Mouse (Mus musculus): ENCODE data around the gene Tmem178b. TPM values are rescaled to one million over a fixed set of nuclear protein-coding genes. Genes with fewer than 3 reads are reported as not detected.

Gene Tmem178b
- polyA plus RNA-seq, 1 experiment from 2014 or later = 7.1 TPM

GRCm38 (mm10) chr6:40019396-40019795 is 146.3 kb downstream of the Tmem178b start:
- no peaks in the 10 kb centered on the region for H3K27me3 ChIP-seq (ENCODE audit: control insufficient read depth, insufficient read depth, low read length)
- peaks cover 13% of the 10 kb centered on the region for H3K4me1 ChIP-seq (ENCODE audit: control insufficient read depth, insufficient read depth, low read length)
- no peaks in the 10 kb centered on the region for H3K9me3 ChIP-seq (ENCODE audit: control insufficient read depth, low read length)
- H3K36me3 ChIP-seq (ENCODE audit: control insufficient read depth, insufficient read depth, low read length) = no peaks in the 10 kb centered on the region
- H3K9ac ChIP-seq (ENCODE audit: low read length) = no peak overlapping the region
- WGBS = 33% methylated on average over 4 of the region's 4 CpGs
- H3K4me3 ChIP-seq (ENCODE audit: low read depth, low read length) = no peak overlapping the region
- no peak overlapping the region for H3K4me2 ChIP-seq
- ATAC-seq (ENCODE audit: low FRiP score) (peak; percentile 86), DNase-seq (ENCODE audit: low spot score, missing footprints) (no peak)
- H3K27ac ChIP-seq (ENCODE audit: low read depth, low read length) = peak overlapping the region; percentile 32; the same call in 1 of the 2 replicates

DNA sequence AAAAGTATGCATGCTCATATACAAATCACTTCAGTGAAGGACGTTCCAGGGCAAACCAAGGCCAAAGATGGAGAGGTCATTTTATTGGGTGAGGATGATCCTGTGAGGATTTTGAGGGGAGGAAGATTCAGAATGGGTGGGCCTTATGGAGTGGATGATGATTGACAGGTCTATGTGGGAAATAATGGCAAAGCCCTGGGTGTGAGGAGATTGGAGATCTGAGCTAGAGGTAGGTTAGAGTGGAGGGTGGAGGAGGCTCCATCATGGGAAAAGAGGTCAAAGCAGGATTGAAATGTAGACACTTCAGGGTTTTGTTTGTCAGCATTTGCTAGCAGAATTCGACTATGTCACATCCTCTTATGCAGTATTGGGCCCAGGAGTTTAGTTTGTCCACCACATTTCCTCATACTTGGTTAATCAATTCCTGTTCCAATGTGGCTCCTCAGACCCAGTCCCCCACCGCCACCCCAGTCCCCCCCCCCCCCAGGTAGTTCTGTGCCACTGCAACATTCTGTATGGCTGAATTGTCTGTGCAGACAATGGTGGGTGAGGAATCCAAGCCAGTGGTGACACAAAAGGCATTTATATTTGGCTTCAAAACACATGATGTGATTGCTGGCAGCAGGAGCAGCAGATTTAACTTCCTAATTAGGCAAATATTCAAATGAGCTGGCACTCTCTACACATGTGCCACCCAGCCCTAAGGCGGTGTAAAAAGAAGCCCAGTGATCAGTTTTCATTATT is 150.7 kb downstream of the Tmem178b start:
- no peaks in the 10 kb centered on the region for H3K9me3 ChIP-seq (ENCODE audit: control insufficient read depth, low read length)
- no peaks in the 10 kb centered on the region for H3K27me3 ChIP-seq (ENCODE audit: control insufficient read depth, insufficient read depth, low read length)
- no peak for ATAC-seq (ENCODE audit: low FRiP score)
- DNase-seq (ENCODE audit: low spot score, missing footprints) = no peak
- no peak overlapping the region for H3K4me2 ChIP-seq
- 76% methylated on average over 4 of the region's 4 CpGs for WGBS
- H3K27ac ChIP-seq (ENCODE audit: low read depth, low read length) = no peak overlapping the region
- H3K9ac ChIP-seq (ENCODE audit: low read length) = no peak overlapping the region
- no peak overlapping the region for H3K4me3 ChIP-seq (ENCODE audit: low read depth, low read length)
- H3K36me3 ChIP-seq (ENCODE audit: control insufficient read depth, insufficient read depth, low read length) = no peaks in the 10 kb centered on the region
- 0 out of 2 replicates have a peak, but pooled peaks cover 4% of the 10 kb centered on the region for H3K4me1 ChIP-seq (ENCODE audit: control insufficient read depth, insufficient read depth, low read length)

- Histone ChIP-seq H3K27me3 (ENCODE audit: control insufficient read depth, insufficient read depth, low read length) (no peaks in the 10 kb centered on the region), H3K9me3 (ENCODE audit: control insufficient read depth, low read length) (no peaks in the 10 kb centered on the region), H3K9ac (ENCODE audit: low read length) (no peak overlapping the region), H3K4me2 (no peak overlapping the region), H3K36me3 (ENCODE audit: control insufficient read depth, insufficient read depth, low read length) (no peaks in the 10 kb centered on the region), H3K27ac (ENCODE audit: low read depth, low read length) (no peak overlapping the region), H3K4me3 (ENCODE audit: low read depth, low read length) (no peak overlapping the region), H3K4me1 (ENCODE audit: control insufficient read depth, insufficient read depth, low read length) (0 out of 2 replicates have a peak, but pooled peaks cover under 1% of the 10 kb centered on the region)
- ATAC-seq (ENCODE audit: low FRiP score) (no peak), DNase-seq (ENCODE audit: low spot score, missing footprints) (no peak)
- 89% methylated on average over 5 of the region's 5 CpGs for WGBS
These were observed 151.4 kb downstream of the Tmem178b start for GRCm38 (mm10) chr6:40024336-40024934.

DNA sequence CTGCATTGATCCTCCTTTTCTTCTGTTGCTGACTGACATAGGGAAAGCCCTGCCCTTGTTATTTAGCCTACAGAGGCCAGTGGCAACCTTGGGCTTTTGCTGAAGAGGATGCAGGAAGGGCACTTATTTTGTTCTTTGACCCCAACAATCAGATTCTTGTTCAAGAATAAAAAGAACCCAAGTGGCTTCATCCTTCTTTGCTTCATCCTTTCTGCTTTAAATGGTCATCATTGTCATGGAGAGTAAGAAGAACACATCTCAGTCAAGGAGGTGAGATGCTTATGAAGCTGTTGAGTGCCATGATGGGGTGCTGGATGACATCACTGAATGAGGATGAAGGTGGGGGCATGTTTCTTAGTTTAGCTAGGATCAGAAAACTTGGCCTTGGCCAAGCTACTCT is 159.8 kb downstream of the Tmem178b start:
- Histone ChIP-seq H3K4me3 (ENCODE audit: low read depth, low read length) (no peak overlapping the region), H3K9me3 (ENCODE audit: control insufficient read depth, low read length) (no peaks in the 10 kb centered on the region), H3K4me1 (ENCODE audit: control insufficient read depth, insufficient read depth, low read length) (peaks cover 3% of the 10 kb centered on the region; the same call in 1 of the 2 replicates), H3K4me2 (no peak overlapping the region), H3K36me3 (ENCODE audit: control insufficient read depth, insufficient read depth, low read length) (no peaks in the 10 kb centered on the region), H3K27me3 (ENCODE audit: control insufficient read depth, insufficient read depth, low read length) (no peaks in the 10 kb centered on the region), H3K27ac (ENCODE audit: low read depth, low read length) (no peak overlapping the region), H3K9ac (ENCODE audit: low read length) (no peak overlapping the region)
- DNase-seq (ENCODE audit: low spot score, missing footprints) (peak; percentile 66), ATAC-seq (ENCODE audit: low FRiP score) (no peak)

DNA sequence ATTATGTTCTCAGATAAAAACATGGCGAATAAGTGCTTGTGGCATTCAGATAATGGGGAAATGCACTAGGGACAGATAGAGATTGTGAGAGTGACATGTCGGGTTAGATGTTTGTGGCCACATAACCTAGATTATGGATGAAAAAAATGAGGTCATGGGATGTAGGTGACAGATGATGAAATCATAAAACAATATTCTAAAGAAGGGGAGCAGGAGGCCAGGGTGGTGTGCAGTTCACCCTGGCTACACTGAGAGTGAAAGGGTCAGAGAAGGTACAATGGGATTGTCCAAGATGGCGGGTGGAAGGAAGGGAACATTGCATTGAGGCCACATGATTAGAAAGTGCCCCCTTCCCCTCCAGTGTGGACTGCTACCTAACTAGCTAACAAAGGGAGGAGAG is 160.9 kb downstream of the Tmem178b start:
- Histone ChIP-seq H3K36me3 (ENCODE audit: control insufficient read depth, insufficient read depth, low read length) (no peaks in the 10 kb centered on the region), H3K27ac (ENCODE audit: low read depth, low read length) (no peak overlapping the region), H3K27me3 (ENCODE audit: control insufficient read depth, insufficient read depth, low read length) (no peaks in the 10 kb centered on the region), H3K4me3 (ENCODE audit: low read depth, low read length) (no peak overlapping the region), H3K9ac (ENCODE audit: low read length) (no peak overlapping the region), H3K4me2 (no peak overlapping the region), H3K4me1 (ENCODE audit: control insufficient read depth, insufficient read depth, low read length) (peaks cover 3% of the 10 kb centered on the region; the same call in 1 of the 2 replicates), H3K9me3 (ENCODE audit: control insufficient read depth, low read length) (no peaks in the 10 kb centered on the region)
- WGBS = 91% methylated on average over 3 of the region's 3 CpGs
- ATAC-seq (ENCODE audit: low FRiP score) (no peak), DNase-seq (ENCODE audit: low spot score, missing footprints) (peak; percentile 59)

DNA sequence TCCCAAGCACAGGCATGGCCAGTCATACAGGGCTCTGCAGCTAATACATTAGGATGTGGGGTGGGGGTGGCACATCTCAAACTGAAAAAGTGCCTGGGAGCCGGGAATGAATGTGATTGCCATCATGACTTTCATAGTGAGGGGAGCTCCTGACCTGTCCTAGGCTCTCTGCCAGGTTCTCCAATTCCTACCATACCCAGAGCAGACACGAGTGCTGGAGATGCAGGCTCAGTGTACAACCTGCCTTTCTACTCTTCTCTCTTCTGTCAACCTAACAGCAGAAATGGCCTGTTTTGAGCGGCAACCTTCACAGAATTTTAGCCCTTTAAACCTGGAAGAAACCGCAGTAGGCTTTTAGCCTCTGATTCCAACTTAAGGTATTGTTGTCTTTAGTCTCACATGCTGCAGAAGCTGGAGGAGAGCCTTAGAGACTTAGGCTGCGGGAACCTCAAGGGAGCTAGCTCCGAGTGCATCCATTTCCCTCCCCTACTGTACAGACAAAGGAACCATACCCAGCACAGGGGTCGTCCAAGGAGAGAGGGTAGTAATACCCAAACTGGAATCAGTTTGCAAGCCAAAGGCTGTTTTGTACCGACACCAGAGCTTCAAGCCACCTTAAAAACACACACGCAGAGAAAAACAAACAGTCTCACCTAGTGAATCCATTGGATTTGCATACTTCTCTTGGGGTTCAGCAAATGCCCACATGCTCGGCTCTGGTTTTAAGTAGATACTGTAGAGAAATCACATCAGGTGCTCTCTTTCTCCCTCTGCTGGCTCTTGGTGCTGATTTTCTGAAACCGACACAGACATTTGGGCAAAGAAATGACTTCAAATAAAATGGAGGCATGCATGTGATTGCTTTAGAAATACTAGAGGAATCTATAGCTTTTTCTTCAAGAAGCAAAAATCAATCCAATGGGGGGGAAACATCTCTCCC is 176.2 kb downstream of the Tmem178b start:
- ATAC-seq (ENCODE audit: low FRiP score) (peak; percentile 82), DNase-seq (ENCODE audit: low spot score, missing footprints) (peak; percentile 91)
- Histone ChIP-seq H3K27me3 (ENCODE audit: control insufficient read depth, insufficient read depth, low read length) (no peaks in the 10 kb centered on the region), H3K4me1 (ENCODE audit: control insufficient read depth, insufficient read depth, low read length) (peaks cover 10% of the 10 kb centered on the region; the same call in 1 of the 2 replicates), H3K36me3 (ENCODE audit: control insufficient read depth, insufficient read depth, low read length) (no peaks in the 10 kb centered on the region), H3K4me3 (ENCODE audit: low read depth, low read length) (no peak overlapping the region), H3K9me3 (ENCODE audit: control insufficient read depth, low read length) (no peaks in the 10 kb centered on the region), H3K4me2 (peak overlapping the region; percentile 22), H3K27ac (ENCODE audit: low read depth, low read length) (peak overlapping the region; percentile 52; the same call in 1 of the 2 replicates), H3K9ac (ENCODE audit: low read length) (peak overlapping the region; percentile 21; the same call in 1 of the 2 replicates)
- 37% methylated on average over 11 of the region's 11 CpGs for WGBS

DNA sequence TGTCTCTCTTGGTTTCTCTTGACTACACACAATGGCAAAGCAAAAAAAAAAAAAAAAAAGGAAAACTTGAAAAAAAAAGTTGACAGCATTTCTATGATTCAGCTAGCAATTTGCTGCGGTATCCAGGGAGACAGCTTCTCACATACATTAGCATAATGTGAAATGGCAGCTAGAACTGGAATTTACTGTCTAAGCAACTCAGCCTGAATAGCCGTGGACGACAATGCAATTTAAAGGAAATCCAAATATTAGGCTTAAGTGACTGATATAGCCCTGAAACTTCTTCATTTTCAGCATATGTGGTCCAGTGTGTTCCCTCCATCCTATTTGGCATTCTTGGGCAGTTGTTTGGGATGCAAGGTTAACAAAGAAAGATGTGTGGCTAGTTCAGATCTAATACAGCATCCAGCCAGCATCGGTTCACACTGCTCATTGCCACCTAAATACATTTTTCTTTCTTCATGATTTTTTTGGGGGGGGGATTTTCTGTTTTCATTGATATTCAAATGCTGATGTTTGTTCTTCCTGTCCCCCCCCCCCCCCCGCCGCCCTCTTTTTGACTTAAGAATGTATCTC is 176.9 kb downstream of the Tmem178b start:
- Histone ChIP-seq H3K27me3 (ENCODE audit: control insufficient read depth, insufficient read depth, low read length) (no peaks in the 10 kb centered on the region), H3K9ac (ENCODE audit: low read length) (no peak overlapping the region), H3K27ac (ENCODE audit: low read depth, low read length) (no peak overlapping the region; the same call in 1 of the 2 replicates), H3K36me3 (ENCODE audit: control insufficient read depth, insufficient read depth, low read length) (no peaks in the 10 kb centered on the region), H3K4me1 (ENCODE audit: control insufficient read depth, insufficient read depth, low read length) (peaks cover 10% of the 10 kb centered on the region; the same call in 1 of the 2 replicates), H3K4me2 (0 out of 2 replicates have a peak overlapping the region, but pooled peaks have one; percentile 6), H3K4me3 (ENCODE audit: low read depth, low read length) (no peak overlapping the region), H3K9me3 (ENCODE audit: control insufficient read depth, low read length) (no peaks in the 10 kb centered on the region)
- WGBS = 57% methylated on average over 6 of the region's 6 CpGs
- ATAC-seq (ENCODE audit: low FRiP score) = peak; percentile 83
- peak; percentile 93 for DNase-seq (ENCODE audit: low spot score, missing footprints)

GRCm38 (mm10) chr6:40051698-40052097 is 178.6 kb downstream of the Tmem178b start:
- no peak overlapping the region for H3K4me2 ChIP-seq
- no peak overlapping the region for H3K4me3 ChIP-seq (ENCODE audit: low read depth, low read length)
- ATAC-seq (ENCODE audit: low FRiP score) = no peak
- no peak overlapping the region for H3K27ac ChIP-seq (ENCODE audit: low read depth, low read length)
- no peaks in the 10 kb centered on the region for H3K27me3 ChIP-seq (ENCODE audit: control insufficient read depth, insufficient read depth, low read length)
- H3K9me3 ChIP-seq (ENCODE audit: control insufficient read depth, low read length) = no peaks in the 10 kb centered on the region
- no peaks in the 10 kb centered on the region for H3K36me3 ChIP-seq (ENCODE audit: control insufficient read depth, insufficient read depth, low read length)
- peaks cover 10% of the 10 kb centered on the region; the same call in 1 of the 2 replicates for H3K4me1 ChIP-seq (ENCODE audit: control insufficient read depth, insufficient read depth, low read length)
- 90% methylated on average over 2 of the region's 2 CpGs for WGBS
- DNase-seq (ENCODE audit: low spot score, missing footprints) = no peak
- H3K9ac ChIP-seq (ENCODE audit: low read length) = no peak overlapping the region
